Mouse (Mus musculus): Measurements from ENCODE around the gene Olfr444. TPM values are rescaled to one million over a fixed set of nuclear protein-coding genes. Genes with fewer than 3 reads are reported as not detected.

Gene Olfr444
- not detected in 2 replicates for polyA plus RNA-seq (2012; rRNA removed)

GRCm38 (mm10) chr6:42948767-42949166, at the start of gene Olfr444:
Gene Olfr444 (plus strand): TSS chr6:42949067.
- no peaks in the 10 kb centered on the region for H3K36me3 ChIP-seq (ENCODE audit: control insufficient read depth, insufficient read depth, low read length)
- WGBS = 67% methylated on average over 1 of the region's 1 CpGs
- no peaks in the 10 kb centered on the region for H3K27me3 ChIP-seq (ENCODE audit: control insufficient read depth, insufficient read depth, low read length)
- H3K4me3 ChIP-seq (ENCODE audit: low read depth, low read length) = no peak within 1 kb of the TSS
- TF ChIP-seq CTCF (IDR thresholded peaks at IDR 0.05; ENCODE audit: extremely low read depth, insufficient read length, insufficient replicate concordance, low read depth, low read length) (no peak), POLR2A (IDR thresholded peaks at IDR 0.05; ENCODE audit: low read depth, low read length) (no peak)
- no peaks in the 10 kb centered on the region for H3K4me1 ChIP-seq (ENCODE audit: control insufficient read depth, insufficient read depth, insufficient read length, low read length)
- no peak within 1 kb of the TSS for H3K27ac ChIP-seq (ENCODE audit: insufficient read depth, low read depth, low read length)

GRCm38 (mm10) chr6:42900345-42900744, 48.5 kb upstream of the Olfr444 start:
- TF ChIP-seq POLR2A (IDR thresholded peaks at IDR 0.05; ENCODE audit: low read depth, low read length) (no peak), CTCF (IDR thresholded peaks at IDR 0.05; ENCODE audit: extremely low read depth, insufficient read length, insufficient replicate concordance, low read depth, low read length) (no peak)
- Histone ChIP-seq H3K4me1 (ENCODE audit: control insufficient read depth, insufficient read depth, insufficient read length, low read length) (no peaks in the 10 kb centered on the region), H3K27me3 (ENCODE audit: control insufficient read depth, insufficient read depth, low read length) (no peaks in the 10 kb centered on the region), H3K27ac (ENCODE audit: insufficient read depth, low read depth, low read length) (no peak overlapping the region), H3K36me3 (ENCODE audit: control insufficient read depth, insufficient read depth, low read length) (no peaks in the 10 kb centered on the region), H3K4me3 (ENCODE audit: low read depth, low read length) (no peak overlapping the region)
- WGBS = 3% methylated on average over 1 of the region's 1 CpGs

- H3K4me1 ChIP-seq (ENCODE audit: control insufficient read depth, insufficient read depth, insufficient read length, low read length) = no peaks in the 10 kb centered on the region
- TF ChIP-seq CTCF (IDR thresholded peaks at IDR 0.05; ENCODE audit: extremely low read depth, insufficient read length, insufficient replicate concordance, low read depth, low read length) = no peak
- TF ChIP-seq POLR2A (IDR thresholded peaks at IDR 0.05; ENCODE audit: low read depth, low read length) = no peak
- H3K36me3 ChIP-seq (ENCODE audit: control insufficient read depth, insufficient read depth, low read length) = no peaks in the 10 kb centered on the region
- H3K27me3 ChIP-seq (ENCODE audit: control insufficient read depth, insufficient read depth, low read length) = no peaks in the 10 kb centered on the region
- no peak within 1 kb of the TSS for H3K27ac ChIP-seq (ENCODE audit: insufficient read depth, low read depth, low read length)
- no peak within 1 kb of the TSS for H3K4me3 ChIP-seq (ENCODE audit: low read depth, low read length)
Measured at GRCm38 (mm10) chr6:42908578-42908977, 40.3 kb upstream of the Olfr444 start, which contains the start of gene Olfr447. Gene Olfr447 (plus strand): TSS chr6:42908878.

- no peak within 1 kb of the TSS for H3K27ac ChIP-seq (ENCODE audit: insufficient read depth, low read depth, low read length)
- no peaks in the 10 kb centered on the region for H3K27me3 ChIP-seq (ENCODE audit: control insufficient read depth, insufficient read depth, low read length)
- H3K4me1 ChIP-seq (ENCODE audit: control insufficient read depth, insufficient read depth, insufficient read length, low read length) = no peaks in the 10 kb centered on the region
- TF ChIP-seq POLR2A (IDR thresholded peaks at IDR 0.05; ENCODE audit: low read depth, low read length) (no peak), CTCF (IDR thresholded peaks at IDR 0.05; ENCODE audit: extremely low read depth, insufficient read length, insufficient replicate concordance, low read depth, low read length) (no peak)
- no peaks in the 10 kb centered on the region for H3K36me3 ChIP-seq (ENCODE audit: control insufficient read depth, insufficient read depth, low read length)
- no peak within 1 kb of the TSS for H3K4me3 ChIP-seq (ENCODE audit: low read depth, low read length)
- WGBS = 57% methylated on average over 2 of the region's 2 CpGs
Measured at GRCm38 (mm10) chr6:42921077-42921476, 27.8 kb upstream of the Olfr444 start, which contains the start of gene Olfr446. Gene Olfr446 (plus strand): TSS chr6:42921377.

GRCm38 (mm10) chr6:42980377-42980776, 31.5 kb downstream of the Olfr444 start:
- TF ChIP-seq POLR2A (IDR thresholded peaks at IDR 0.05; ENCODE audit: low read depth, low read length) (no peak), CTCF (IDR thresholded peaks at IDR 0.05; ENCODE audit: extremely low read depth, insufficient read length, insufficient replicate concordance, low read depth, low read length) (no peak)
- H3K36me3 ChIP-seq (ENCODE audit: control insufficient read depth, insufficient read depth, low read length) = no peaks in the 10 kb centered on the region
- H3K27ac ChIP-seq (ENCODE audit: insufficient read depth, low read depth, low read length) = no peak overlapping the region
- H3K4me1 ChIP-seq (ENCODE audit: control insufficient read depth, insufficient read depth, insufficient read length, low read length) = no peaks in the 10 kb centered on the region
- H3K27me3 ChIP-seq (ENCODE audit: control insufficient read depth, insufficient read depth, low read length) = no peaks in the 10 kb centered on the region
- no peak overlapping the region for H3K4me3 ChIP-seq (ENCODE audit: low read depth, low read length)

Other genes starting within 250 kb of the Olfr444 start
- 2.2 and 2.9 TPM in 2 replicates for gene Tcaf1, start 239.0 kb upstream of the Olfr444 start, polyA plus RNA-seq (2012; rRNA removed)
- gene Olfr453, start 209.7 kb upstream of the Olfr444 start, polyA plus RNA-seq (2012; rRNA removed) = not detected in 2 replicates
- not detected in 2 replicates for gene Olfr38, start 192.7 kb upstream of the Olfr444 start, polyA plus RNA-seq (2012; rRNA removed)
- gene Olfr452, start 164.0 kb upstream of the Olfr444 start, polyA plus RNA-seq (2012; rRNA removed) = not detected in 2 replicates
- not detected in 2 replicates for gene Olfr450, start 137.1 kb upstream of the Olfr444 start, polyA plus RNA-seq (2012; rRNA removed)
- not detected in 2 replicates for gene Olfr449, start 114.7 kb upstream of the Olfr444 start, polyA plus RNA-seq (2012; rRNA removed)
- not detected in 2 replicates for gene Olfr448, start 58.6 kb upstream of the Olfr444 start, polyA plus RNA-seq (2012; rRNA removed)
- gene Olfr447, start 40.2 kb upstream of the Olfr444 start, polyA plus RNA-seq (2012; rRNA removed) = not detected in 2 replicates
- gene Olfr446, start 27.7 kb upstream of the Olfr444 start, polyA plus RNA-seq (2012; rRNA removed) = not detected in 2 replicates
- not detected in 2 replicates for gene Olfr441, start 157.3 kb downstream of the Olfr444 start, polyA plus RNA-seq (2012; rRNA removed)
- gene Olfr237-ps1, start 197.5 kb downstream of the Olfr444 start, polyA plus RNA-seq (2012; rRNA removed) = not detected in 2 replicates
- not detected in 2 replicates for gene Olfr437, start 214.2 kb downstream of the Olfr444 start, polyA plus RNA-seq (2012; rRNA removed)
- not detected in 2 replicates for gene Olfr13, start 223.1 kb downstream of the Olfr444 start, polyA plus RNA-seq (2012; rRNA removed)
- not detected in 2 replicates for gene Olfr435, start 248.1 kb downstream of the Olfr444 start, polyA plus RNA-seq (2012; rRNA removed)

All from small intestine, adult 2 months (tissue).